Mouse (Mus musculus) left cerebral cortex, adult 9 months (tissue): ENCODE measurements around the gene Mapk1ip1l.
A peak's percentile ranks its signal among the peaks of the same experiment; 100 is the strongest.

Source experiments
- DNase-seq, 2 experiments: peaks; one replicate each; pipeline ENCODE4 v3.0.0; 2022; ENCODE audit warnings: low spot score in 2 of 2

Gene Mapk1ip1l

DNA sequence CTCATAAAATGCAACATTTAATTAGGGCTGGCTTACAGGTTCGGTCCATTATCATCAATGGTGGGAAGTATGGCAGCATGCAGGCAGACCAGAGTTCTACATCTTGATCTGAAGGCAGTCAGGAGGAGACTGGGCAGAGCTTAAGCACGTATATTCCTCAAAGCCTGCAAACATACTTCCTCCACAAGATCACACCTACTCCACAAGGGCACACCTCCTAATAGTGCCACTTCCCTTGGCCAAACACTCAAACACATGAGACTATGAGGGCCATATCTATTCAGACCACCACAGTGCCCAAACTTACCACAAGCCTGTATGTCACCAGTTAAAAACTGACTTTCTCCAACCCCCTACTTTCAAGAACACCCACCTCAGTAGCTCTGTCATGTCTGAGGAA lies 63.4 kb downstream of the Mapk1ip1l start:
- DNase-seq: no peak

- no peak for DNase-seq
Observed at GRCm38 (mm10) chr14:47361899-47362298, 63.8 kb downstream of the Mapk1ip1l start.

DNA sequence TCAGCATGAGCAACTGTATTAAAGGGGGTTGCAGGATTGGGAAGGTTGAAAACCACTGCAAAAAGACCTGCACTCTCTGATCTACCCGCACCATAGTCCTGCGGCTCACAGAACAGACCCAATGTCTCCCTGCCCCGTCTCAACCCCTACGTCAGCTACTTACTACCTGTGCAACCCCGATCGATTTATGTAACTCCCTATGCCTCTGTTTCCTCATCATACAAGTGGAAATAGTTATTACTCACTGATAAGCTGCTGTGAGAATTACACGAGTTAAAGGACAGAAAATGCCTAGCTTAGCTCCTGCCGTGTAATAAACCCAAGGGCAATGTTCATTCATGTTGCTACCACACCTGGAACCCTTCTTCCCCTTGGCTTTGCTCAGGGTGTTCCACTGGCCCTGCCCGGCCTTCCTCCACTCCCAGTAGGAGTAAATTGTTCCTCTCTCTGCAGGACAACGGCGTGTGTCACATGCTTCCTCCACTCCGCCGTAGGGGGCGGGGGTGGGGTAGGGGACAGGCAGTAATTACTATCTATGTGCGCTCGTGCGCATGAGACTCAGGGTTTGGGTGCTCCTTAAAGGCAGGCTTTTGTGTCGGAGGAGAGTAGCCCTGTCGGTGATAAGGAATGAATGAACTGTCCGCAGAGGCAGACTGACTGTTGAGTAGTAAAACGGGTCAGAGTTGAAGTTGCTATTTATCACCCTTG lies 66.8 kb downstream of the Mapk1ip1l start:
- no peak for DNase-seq

- DNase-seq: peak in 1 of 2 experiments; percentile 36
Observed at GRCm38 (mm10) chr14:47366881-47367321, 68.8 kb downstream of the Mapk1ip1l start.

DNA sequence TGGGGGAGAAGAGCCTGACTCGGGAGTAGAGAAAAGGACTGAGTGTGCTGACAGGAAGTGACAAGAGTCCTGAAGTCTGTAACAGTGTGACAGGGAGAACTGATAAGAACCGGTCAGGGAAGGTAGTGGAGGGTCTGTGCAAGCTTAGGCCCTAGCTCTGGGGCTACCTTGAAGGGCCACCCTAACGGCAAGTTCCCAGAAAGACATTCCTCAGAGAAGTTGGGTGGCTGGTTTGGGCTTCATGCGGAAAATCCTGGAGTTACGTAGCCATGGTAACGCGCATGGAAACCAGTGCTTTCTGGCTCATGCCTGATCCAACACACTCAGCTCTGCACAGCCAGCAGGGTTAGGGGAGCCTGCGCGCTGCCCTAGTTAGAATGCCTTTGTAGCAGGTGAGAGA lies 69.4 kb downstream of the Mapk1ip1l start, which contains the start of gene Lgals3:
Gene Lgals3 (plus strand): TSS at position 291 of the 400 bp plus-strand sequence.
- peak; percentile 42 to 68 for DNase-seq

DNA sequence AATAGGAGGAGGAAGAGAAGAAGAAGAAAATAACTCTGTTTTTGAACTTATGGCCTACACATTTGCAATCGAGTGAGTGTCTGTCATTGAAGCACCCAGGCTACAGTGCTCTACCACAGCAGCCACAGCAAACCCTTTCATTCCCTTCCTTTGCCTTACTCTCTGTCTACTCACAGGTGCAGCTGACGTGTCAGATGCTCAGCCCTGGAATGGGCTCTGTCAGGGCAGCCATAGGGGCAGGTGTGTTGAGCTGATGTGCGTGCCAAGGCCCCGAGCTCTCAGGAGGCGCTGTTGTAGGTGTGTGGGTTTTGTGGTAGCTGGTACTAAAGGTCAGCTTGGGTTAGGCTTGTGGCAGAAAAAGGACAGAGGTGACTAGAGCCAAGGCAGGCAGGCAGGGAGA lies 71.7 kb downstream of the Mapk1ip1l start:
- DNase-seq: no peak

DNA sequence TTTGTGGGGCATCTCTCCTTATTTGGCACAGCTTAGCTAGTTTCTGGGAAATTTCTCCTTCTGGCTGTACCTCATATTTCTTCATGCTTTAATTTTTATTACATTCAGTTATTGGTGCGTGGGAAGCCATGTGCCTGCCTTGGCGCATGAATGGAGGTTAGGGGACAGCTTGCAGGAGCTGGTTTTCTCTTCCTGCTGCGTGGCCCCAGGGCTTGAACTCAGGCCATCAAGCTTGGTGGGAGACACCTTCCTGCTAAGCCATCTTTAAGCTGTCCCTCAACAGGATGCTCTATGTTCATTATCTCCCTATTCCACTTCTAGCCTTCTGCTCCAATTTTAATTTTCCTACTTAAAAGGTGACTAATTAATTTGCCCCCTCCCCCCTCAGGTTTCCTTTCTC lies 72.7 kb downstream of the Mapk1ip1l start:
- no peak for DNase-seq

DNA sequence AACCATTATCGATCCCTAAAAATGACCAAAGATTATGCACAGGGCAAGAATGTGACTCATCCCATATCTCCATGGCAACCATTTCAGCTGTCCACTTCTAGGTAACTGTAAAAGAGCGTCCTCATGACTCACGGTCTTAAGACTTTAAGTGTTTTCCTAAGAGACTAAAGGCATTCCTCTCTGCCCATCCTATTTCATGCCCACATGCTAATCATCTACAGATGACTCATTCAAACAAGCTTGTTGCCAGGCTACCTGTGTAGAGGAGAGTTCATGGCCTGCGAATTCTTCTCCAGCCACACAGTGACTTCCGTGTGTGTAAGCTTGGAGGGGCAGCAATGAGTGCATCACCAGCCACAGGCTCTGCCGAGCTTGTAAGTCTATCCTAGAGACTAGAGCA lies 73.6 kb downstream of the Mapk1ip1l start:
- no peak for DNase-seq
